Mouse (Mus musculus): ENCODE measurements around the gene Tram2.

GRCm38 (mm10) chr1:21023101-21023500 is 55.9 kb downstream of the Tram2 start:
- TF ChIP-seq POLR2A (IDR thresholded peaks at IDR 0.05; ENCODE audit: insufficient read depth, low read depth, low read length) (no peak), CTCF (IDR thresholded peaks at IDR 0.05) (no peak), EP300 (IDR thresholded peaks at IDR 0.05; ENCODE audit: insufficient read depth, low read depth, low read length) (no peak)
